Mouse (Mus musculus) embryonic facial prominence, embryonic 12.5 days (tissue): ENCODE results near the gene Gm20929. TPM values are rescaled to one million over a fixed set of nuclear protein-coding genes. Genes with fewer than 3 reads are reported as not detected.
"Not testable (repeated sequence)": the region's sequence is repeated elsewhere in the genome, so short reads cannot be mapped to it uniquely, and the experiment has no call there.

ENCODE experiments used
- ATAC-seq: fragments of 200-750 bp; cut with Nextera tagmentation; 2 replicates; pipeline ENCODE4 v1.8.0; 2017; ENCODE audit not compliant: insufficient number of reproducible peaks, insufficient read depth, low FRiP score, low TSS enrichment
- H3K27ac ChIP-seq: fragments of 300-500 bp; sonication (generic); 2 replicates; pipeline ENCODE4 v1.5.1; 2016; ENCODE audit warnings: mild to moderate bottlenecking
- H3K27me3 ChIP-seq: fragments of 300-500 bp; sonication (generic); 2 replicates; pipeline ENCODE4 v1.6.1; 2016; ENCODE audit warnings: mild to moderate bottlenecking, moderate library complexity
- H3K36me3 ChIP-seq: fragments of 300-500 bp; sonication (generic); 2 replicates; pipeline ENCODE4 v1.6.1; 2016; ENCODE audit warnings: mild to moderate bottlenecking
- H3K4me1 ChIP-seq: fragments of 300-500 bp; sonication (generic); 2 replicates; pipeline ENCODE4 v1.6.1; 2016
- H3K4me2 ChIP-seq: fragments of 300-500 bp; sonication (generic); replicated peaks from 2 replicates; pipeline ENCODE4 v1.6.1; 2016; ENCODE audit warnings: mild to moderate bottlenecking, moderate library complexity
- H3K4me3 ChIP-seq: fragments of 300-500 bp; sonication (generic); 2 replicates; pipeline ENCODE4 v1.5.1; 2016; ENCODE audit warnings: mild to moderate bottlenecking
- H3K9ac ChIP-seq: fragments of 300-500 bp; sonication (generic); 2 replicates; pipeline ENCODE4 v1.6.1; 2016; ENCODE audit warnings: mild to moderate bottlenecking, moderate library complexity
- H3K9me3 ChIP-seq: fragments of 300-500 bp; sonication (generic); 2 replicates; pipeline ENCODE4 v1.6.1; 2016; ENCODE audit warnings: mild to moderate bottlenecking, moderate library complexity
- WGBS: fragments of 180-500 bp; shearing (Covaris S2); methylation state at CpG from one replicate; pipeline ENCODE4 v1.1.7; 2016; 5-methylcytosine and 5-hydroxymethylcytosine counted together
- polyA plus RNA-seq: library from polyadenylated mRNA; unstranded; fragments of >200 nt; fragmentation: Nextera tagmentation; extraction: Ambion mirVana; gene quantifications from 2 replicates; pipeline ENCODE4 v1.2.1, GENCODE M21; 2016

The Gm20929 gene
- not detected in 2 replicates for polyA plus RNA-seq

GRCm38 (mm10) chrY:53843649-53844048, at the start of gene Gm20929:
Gene Gm20929 (plus strand): TSS chrY:53843949.
- H3K36me3 ChIP-seq, H3K27ac ChIP-seq, H3K4me3 ChIP-seq, H3K9ac ChIP-seq, ATAC-seq, H3K9me3 ChIP-seq, H3K4me2 ChIP-seq, H3K4me1 ChIP-seq, H3K27me3 ChIP-seq: not testable (repeated sequence)
- no CpG with 5 or more reads among the region's 6 CpGs for WGBS
